Mouse (Mus musculus): ENCODE measurements around the gene Pkd1.

DNA sequence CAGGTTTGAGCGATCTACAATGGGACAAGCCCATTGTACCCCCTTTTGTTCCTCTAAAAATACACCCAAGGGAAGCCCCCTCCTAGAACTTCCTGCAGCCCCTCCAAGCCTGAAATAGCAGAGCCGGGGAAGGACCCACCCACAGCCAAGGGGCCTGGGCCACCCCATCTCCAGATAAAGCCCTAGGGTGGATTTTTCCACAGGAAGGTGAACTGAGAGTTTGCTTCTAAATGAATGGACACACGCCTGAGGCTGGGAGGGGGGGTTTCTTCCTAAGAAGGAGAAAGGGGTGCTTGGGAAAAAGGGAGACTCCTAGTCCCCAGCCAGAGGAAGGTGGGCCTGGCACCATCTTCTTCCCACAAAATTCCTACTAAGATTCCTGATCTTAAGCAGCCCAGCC is 96.3 kb downstream of the Pkd1 start:
- TF ChIP-seq CTCF (IDR thresholded peaks at IDR 0.05; ENCODE audit: low read depth) (no peak), EP300 (IDR thresholded peaks at IDR 0.05; ENCODE audit: low read depth) (no peak)

Data from heart, postnatal 0 days (tissue).